Mouse (Mus musculus): Measurements from ENCODE around the gene Arcn1.
A peak's percentile ranks its signal among the peaks of the same experiment; 100 is the strongest.

Arcn1 gene

DNA sequence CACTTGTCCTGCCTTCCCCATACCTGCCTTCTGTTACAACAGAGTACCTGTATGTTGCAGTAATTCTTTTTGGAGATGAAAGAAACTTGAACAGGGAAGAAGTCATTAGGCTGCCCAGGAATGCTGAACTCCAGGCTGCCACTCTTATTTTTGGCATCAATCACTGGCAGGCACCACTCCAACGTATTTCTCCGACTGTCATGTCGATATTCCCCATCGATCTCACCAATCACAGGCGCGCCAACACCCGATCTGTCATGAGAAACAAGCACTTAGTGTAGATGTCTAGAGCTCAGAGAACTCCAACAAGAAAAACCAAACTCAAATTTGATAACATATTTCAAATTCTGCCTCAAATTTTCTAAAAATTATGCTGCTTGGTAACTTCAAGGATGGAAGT is 22.3 kb downstream of the Arcn1 start:
- no peak for DNase-seq (ENCODE audit: low spot score in 2 of 2)

DNA sequence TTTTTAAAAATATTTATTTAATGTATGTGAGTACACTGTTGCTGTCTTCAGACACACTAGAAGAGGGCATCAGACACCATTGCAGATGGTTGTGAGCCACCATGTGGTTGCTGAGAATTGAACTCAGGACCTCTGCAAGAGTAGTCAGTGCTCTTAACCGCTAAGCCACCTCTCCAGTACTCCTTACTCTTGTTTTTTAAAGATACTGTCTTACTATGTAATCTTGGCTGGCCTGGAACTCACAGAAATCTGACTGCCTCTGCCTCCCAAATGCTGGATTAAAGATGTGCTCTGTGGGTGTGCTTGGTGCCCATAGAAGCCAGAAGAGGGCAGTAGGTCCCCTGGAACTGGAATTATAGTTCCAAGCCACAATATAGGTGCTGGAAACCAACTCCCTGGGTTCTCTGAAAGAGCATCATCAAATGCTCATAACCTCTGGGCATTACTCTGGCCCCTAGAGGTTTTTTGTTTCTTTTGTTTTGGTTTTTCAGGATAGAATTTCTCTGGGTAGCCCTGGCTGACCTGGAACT is 26.9 kb downstream of the Arcn1 start:
- DNase-seq (ENCODE audit: low spot score in 2 of 2): no peak

- DNase-seq (ENCODE audit: low spot score in 2 of 2): peak; percentile 41 to 75
Observed at GRCm38 (mm10) chr9:44737240-44737949, 30.2 kb downstream of the Arcn1 start.

DNA sequence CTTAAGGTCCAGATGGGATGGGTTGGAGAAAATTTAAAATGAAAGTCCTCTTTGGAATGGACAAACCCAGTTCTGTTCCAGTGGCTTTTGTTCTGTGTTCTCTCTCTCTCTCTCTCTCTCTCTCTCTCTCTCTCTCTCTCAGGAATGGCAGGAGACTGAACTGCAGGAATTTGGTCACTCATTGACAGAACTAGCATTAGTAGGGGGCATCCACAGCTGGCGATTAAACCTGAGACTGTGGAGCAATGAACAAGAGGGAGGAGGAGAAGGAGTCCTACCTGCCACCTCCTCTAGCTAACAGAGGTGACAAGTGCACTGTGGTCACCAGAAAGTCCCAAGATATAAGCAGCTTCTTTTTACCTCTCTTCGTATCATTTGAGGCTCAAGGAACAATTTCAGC is 31.3 kb downstream of the Arcn1 start:
- no peak for DNase-seq (ENCODE audit: low spot score in 2 of 2)

- no peak for DNase-seq (ENCODE audit: low spot score in 2 of 2)
Observed at GRCm38 (mm10) chr9:44735886-44736285, 31.8 kb downstream of the Arcn1 start.

DNA sequence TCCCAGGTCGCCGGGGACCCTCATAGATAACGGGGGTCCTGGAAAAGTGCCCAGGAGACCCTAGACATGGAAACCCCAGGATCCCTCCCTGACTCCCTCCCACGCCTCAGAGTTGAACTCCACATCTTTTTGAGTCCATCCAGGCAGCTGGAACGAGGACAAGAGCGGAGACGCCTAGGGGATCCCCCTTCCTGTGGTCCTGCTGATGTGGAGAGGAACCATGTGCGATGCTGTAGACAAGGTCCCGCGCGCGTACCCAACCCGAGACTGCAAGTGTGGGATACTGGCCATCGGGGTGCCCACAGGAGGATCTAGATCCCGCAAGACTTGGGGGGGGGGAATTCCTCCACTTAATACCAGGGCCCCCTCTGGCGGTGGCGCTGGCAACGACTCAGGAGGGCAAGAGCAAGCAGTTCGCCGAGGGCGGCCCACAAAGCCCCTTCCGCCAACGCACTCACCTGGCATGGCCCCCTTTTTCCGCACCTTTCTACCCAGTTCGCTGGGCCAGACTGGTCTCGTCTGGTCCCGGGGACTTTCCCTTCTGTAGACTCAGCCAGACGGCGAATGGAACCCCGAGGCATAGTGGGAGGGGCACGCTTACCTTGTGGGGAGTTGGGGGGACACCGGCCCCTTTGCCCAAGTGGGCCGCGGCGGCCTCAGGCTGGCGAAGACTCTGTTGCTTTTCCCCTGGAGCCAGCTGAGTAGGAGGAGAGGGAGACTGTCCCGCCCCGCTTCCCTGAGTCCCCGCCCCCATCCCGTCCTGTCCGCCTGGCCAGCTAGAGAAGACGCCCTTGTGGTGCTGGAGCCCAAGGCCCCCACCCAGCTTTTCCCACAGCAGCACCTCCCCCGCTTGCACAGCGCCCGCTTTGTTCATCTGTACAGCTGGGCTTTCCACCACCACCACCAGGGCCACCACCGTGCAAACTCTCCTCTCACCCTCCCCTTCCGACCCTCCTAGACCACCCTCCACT is 32.8 kb downstream of the Arcn1 start, which contains the start of gene Phldb1:
Gene Phldb1 (minus strand): TSS at position 675 of the 971 bp plus-strand sequence.
- DNase-seq (ENCODE audit: low spot score in 2 of 2): peak; percentile 51 to 77

- peak; percentile 59 to 79 for DNase-seq (ENCODE audit: low spot score in 2 of 2)
Observed at GRCm38 (mm10) chr9:44733671-44734523, 33.7 kb downstream of the Arcn1 start.

GRCm38 (mm10) chr9:44732921-44733530 is 34.6 kb downstream of the Arcn1 start:
- DNase-seq (ENCODE audit: low spot score in 2 of 2): no peak

GRCm38 (mm10) chr9:44732130-44732549 is 35.5 kb downstream of the Arcn1 start:
- no peak for DNase-seq (ENCODE audit: low spot score in 2 of 2)

DNA sequence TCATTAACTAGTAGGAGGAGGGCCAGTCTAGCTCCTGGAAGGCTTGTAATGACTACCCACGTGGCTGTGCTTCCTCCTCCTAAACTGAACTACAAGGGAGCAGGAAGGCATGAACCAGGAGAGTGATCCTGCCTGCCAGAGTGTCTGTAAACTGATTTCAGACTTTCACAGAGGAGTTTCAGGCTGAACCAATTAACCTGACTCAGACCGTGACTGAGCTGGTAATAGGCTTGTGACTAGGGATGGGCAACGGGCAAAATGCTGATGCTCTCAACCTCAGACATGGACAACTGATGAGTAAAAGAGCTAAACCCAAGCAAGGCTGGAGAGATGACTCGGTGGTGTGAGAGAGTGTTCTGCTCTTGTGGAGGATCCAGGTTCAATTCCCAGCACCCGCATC is 40.2 kb downstream of the Arcn1 start:
- no peak for DNase-seq (ENCODE audit: low spot score in 2 of 2)

DNA sequence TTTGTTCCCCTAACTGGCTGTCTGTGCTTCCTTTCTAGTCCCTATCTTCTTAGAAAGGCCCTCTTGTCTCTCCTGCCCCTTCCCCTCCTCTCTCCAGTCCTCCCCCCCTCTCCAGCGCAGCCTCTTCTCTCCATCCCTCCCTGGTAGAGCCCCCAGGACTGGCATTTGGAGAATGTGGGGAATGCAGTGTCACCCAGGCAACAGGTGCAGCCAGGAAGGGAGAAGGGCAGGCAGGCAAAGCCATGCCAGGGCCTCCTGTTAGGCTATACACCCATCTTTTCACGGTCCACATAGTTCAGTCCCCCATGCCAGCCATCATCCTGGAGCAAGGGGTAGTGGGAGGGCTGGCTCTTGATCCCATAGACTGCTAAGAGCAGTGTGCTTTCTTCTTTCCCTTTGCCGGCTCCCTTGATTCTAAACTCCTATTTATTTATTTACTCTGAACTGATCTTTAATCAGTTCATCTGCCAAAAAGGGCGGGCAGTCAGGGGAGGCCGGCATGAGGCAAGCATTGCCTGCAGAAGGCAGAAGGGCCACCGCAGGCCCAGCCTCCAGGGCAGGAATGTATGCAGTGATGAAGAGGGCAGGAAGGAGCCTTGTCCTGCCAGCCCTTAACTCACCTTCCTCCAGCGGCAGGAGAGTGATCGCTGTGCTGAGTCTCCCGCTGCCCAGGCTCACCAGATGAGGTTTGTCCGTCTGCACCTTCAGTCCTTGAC is 41.1 kb downstream of the Arcn1 start:
- no peak for DNase-seq (ENCODE audit: low spot score in 2 of 2)

GRCm38 (mm10) chr9:44724665-44725064 is 43.0 kb downstream of the Arcn1 start:
- no peak for DNase-seq (ENCODE audit: low spot score in 2 of 2)

GRCm38 (mm10) chr9:44724223-44724622 is 43.4 kb downstream of the Arcn1 start:
- DNase-seq (ENCODE audit: low spot score in 2 of 2): peak in 1 of 2 experiments; percentile 73

GRCm38 (mm10) chr9:44723521-44724041 is 44.1 kb downstream of the Arcn1 start:
- DNase-seq (ENCODE audit: low spot score in 2 of 2): no peak

- DNase-seq (ENCODE audit: low spot score in 2 of 2): no peak
Observed at GRCm38 (mm10) chr9:44723008-44723407, 44.6 kb downstream of the Arcn1 start.

- no peak for DNase-seq (ENCODE audit: low spot score in 2 of 2)
Observed at GRCm38 (mm10) chr9:44722575-44722974, 45.1 kb downstream of the Arcn1 start.

GRCm38 (mm10) chr9:44721877-44722186 is 45.8 kb downstream of the Arcn1 start:
- no peak for DNase-seq (ENCODE audit: low spot score in 2 of 2)

DNA sequence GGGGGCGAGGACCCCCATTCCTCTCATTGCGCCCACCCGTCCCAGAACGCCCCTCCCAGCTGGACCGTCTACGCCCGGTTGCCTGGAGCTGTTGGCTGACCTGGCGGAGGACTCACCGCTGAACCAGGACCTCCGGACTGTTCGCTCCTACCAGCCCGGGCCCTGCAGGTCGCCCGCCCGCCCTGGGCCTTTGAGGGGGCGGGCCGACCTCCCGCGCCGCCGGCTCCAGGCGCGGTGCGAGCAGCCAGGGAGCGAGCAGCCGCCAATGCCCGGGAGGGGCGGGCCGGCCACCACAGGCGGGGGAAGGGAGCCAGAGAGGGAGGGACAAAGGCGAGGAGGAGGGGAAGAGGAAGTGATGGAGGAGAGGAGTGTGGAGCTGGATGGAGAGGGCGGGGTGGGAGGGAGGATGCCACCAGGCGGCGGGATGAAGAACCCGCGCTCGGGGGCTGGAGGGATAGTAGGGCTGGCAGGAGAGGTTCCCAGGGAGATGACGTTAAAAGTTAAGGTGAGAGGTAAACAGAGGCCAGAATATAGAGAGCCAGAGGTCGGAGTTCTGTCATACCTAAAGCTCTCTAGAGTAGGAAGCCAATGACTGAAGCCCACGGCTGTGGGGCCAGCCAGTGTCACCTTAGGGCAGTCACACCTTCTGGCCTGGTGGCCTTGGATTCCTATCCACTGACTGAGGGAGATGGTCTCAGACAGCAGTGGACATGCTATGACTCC is 46.3 kb downstream of the Arcn1 start:
- peak; percentile 87 to 92 for DNase-seq (ENCODE audit: low spot score in 2 of 2)

DNA sequence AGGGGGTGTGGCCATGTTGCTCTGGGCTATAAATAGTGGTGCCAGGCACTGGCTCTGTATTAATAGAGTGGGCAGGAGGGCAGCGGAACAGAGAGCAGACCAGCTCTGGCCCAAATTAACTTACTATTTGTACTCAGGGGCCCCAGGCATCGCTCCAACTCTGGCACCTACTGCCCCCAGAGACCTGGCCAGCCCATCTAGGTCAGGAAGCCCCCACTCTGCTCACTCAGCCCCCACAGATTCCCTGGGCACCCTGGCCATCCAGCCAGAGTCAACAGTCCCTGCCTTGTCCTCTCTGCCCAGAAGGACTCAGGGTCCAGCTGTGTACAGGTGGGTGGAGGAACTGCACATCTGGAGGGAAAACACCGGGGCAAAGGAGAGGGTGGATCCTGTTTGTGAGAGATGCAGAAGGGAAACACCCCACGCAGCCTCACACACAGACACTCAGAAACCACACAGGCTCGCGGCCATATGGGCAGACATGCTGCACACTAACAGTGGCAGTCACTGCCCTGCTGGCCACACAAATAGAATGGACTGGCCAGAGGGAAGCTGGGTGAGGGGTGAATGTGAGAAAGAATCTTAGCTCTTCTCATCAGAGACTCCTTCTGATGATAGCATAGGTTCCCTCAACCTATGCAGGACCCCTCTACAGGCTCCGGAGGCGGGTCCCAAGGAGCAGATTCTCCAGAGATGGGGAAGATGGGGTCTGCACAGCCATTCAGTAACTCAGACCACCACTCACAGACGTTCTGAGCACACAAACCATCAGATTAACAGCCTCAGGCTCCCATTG is 47.1 kb downstream of the Arcn1 start:
- no peak for DNase-seq (ENCODE audit: low spot score in 2 of 2)

All from urinary bladder, postnatal 36 days (tissue).